Mouse (Mus musculus): ENCODE measurements around the gene Ids.

DNA sequence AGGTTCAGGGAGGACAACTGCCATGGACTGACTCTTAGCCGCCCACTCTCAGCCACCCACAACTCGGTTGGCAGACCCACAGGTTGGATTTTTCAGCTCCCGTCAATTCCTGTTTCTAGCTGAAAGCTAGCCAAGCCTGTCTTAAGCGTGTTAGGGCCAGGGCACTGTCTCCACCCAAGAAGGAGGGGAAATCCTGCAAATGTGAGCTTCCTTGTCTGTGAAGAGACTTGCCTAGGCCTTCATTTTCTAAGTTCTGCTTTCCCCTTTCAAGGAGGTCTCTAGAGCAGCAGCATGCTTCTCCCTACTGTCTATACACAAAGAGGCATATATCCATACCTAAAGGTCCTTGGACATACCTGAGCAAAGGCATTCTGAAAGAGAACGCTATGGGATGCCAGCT is 1.4 kb downstream of the Ids start:
- TF ChIP-seq POLR2A (IDR thresholded peaks at IDR 0.05; ENCODE audit: low read depth, low read length) (no peak), CTCF (IDR thresholded peaks at IDR 0.05; ENCODE audit: borderline replicate concordance, insufficient read depth, low read length) (no peak)
